17 mouse cellular contexts compared by ENCODE assay signal in the genomic region with DNA sequence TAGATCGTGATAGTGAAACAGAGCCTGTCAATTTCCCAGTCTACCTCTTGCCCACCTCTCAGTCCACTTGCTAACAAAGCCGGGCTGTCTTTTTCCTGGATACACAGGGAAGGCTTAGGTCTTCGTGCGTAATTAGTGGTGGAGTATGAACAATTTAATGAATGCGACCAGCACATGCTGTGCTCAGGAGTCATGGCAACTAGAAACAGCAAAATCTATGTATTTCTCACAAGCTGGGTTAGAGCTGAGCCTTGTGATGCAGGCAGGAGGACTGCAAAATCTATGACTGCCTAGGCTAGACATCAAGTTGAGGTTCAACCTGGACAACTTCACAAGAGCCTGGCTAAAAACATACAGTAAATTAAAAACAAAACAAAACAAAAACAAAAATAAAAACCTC. TPM values are rescaled to one million over a fixed set of nuclear protein-coding genes. Genes with fewer than 3 reads are reported as not detected.
DNase-seq lines count a peak whose midpoint lies in the region; ATAC-seq and TF ChIP-seq lines count a peak whose summit lies in the region.
"Had no signal": no experiment of that assay in that cellular context is flagged by ENCODE, and none has a peak within 500 bp of the region (broad histone marks: within the 10 kb centered on the region; RNA-seq: fewer than 3 reads in every experiment).

No protein-coding gene starts in this region.

- no peak overlapping the region for H3K4me2 ChIP-seq in embryonic facial prominence, embryonic 14.5 days (ENCODE audit: low read depth, low read length)
- H3K4me2 ChIP-seq in heart, embryonic 15.5 days: no peak overlapping the region
- no peak overlapping the region for H3K4me2 ChIP-seq in kidney, postnatal 0 days (ENCODE audit: low read length)
- H3K4me2 ChIP-seq in midbrain, postnatal 0 days (ENCODE audit: low read depth, low read length, poor library complexity, severe bottlenecking): no peak overlapping the region
- no peak overlapping the region for H3K4me2 ChIP-seq in midbrain, embryonic 15.5 days
- H3K4me2 ChIP-seq: forebrain, embryonic 15.5 days; limb, embryonic 12.5 days; neural tube, embryonic 12.5 days had no signal

- intact Hi-C loops in heart, postnatal 36 days (cut with DNase I): no loop called here

- no peaks in the 10 kb centered on the region; the same call in 1 of the 2 replicates for H3K4me1 ChIP-seq in embryonic facial prominence, embryonic 14.5 days (ENCODE audit: control insufficient read depth, insufficient read depth, low read length)
- H3K4me1 ChIP-seq in embryonic facial prominence, embryonic 10.5 days: peaks cover 3% of the 10 kb centered on the region; the same call in 1 of the 2 replicates
- no peaks in the 10 kb centered on the region for H3K4me1 ChIP-seq in heart, embryonic 15.5 days (replicated peaks)
- no peaks in the 10 kb centered on the region for H3K4me1 ChIP-seq in kidney, postnatal 0 days (replicated peaks; ENCODE audit: insufficient read depth, low read length)
- H3K4me1 ChIP-seq in midbrain, postnatal 0 days (ENCODE audit: insufficient read depth, low read length): no peaks in the 10 kb centered on the region
- H3K4me1 ChIP-seq in midbrain, embryonic 15.5 days: no peaks in the 10 kb centered on the region
- H3K4me1 ChIP-seq: forebrain, embryonic 15.5 days; neural tube, embryonic 12.5 days had no signal

- no peak for TF ChIP-seq CTCF in kidney, postnatal 0 days (IDR thresholded peaks at IDR 0.05; ENCODE audit: low read depth)
- no peak for TF ChIP-seq CTCF in midbrain, postnatal 0 days (IDR thresholded peaks at IDR 0.05)

- H3K9ac ChIP-seq in embryonic facial prominence, embryonic 14.5 days (ENCODE audit: low read depth, low read length): no peak overlapping the region
- H3K9ac ChIP-seq in heart, embryonic 15.5 days: no peak overlapping the region
- H3K9ac ChIP-seq in kidney, postnatal 0 days (ENCODE audit: low read depth, low read length): no peak overlapping the region
- H3K9ac ChIP-seq in midbrain, postnatal 0 days (replicated peaks; ENCODE audit: low read length, poor library complexity, severe bottlenecking): no peak overlapping the region
- no peak overlapping the region for H3K9ac ChIP-seq in midbrain, embryonic 15.5 days
- H3K9ac ChIP-seq: forebrain, embryonic 15.5 days; limb, embryonic 12.5 days; neural tube, embryonic 12.5 days had no signal

- no peaks in the 10 kb centered on the region for H3K9me3 ChIP-seq in embryonic facial prominence, embryonic 14.5 days (ENCODE audit: control insufficient read depth, low read length)
- H3K9me3 ChIP-seq in embryonic facial prominence, embryonic 10.5 days: no peaks in the 10 kb centered on the region
- no peaks in the 10 kb centered on the region for H3K9me3 ChIP-seq in heart, embryonic 15.5 days (replicated peaks)
- no peaks in the 10 kb centered on the region for H3K9me3 ChIP-seq in kidney, postnatal 0 days (replicated peaks; ENCODE audit: low read length)
- H3K9me3 ChIP-seq in midbrain, postnatal 0 days (ENCODE audit: low read length): no peaks in the 10 kb centered on the region
- no peaks in the 10 kb centered on the region for H3K9me3 ChIP-seq in midbrain, embryonic 15.5 days
- H3K9me3 ChIP-seq: forebrain, embryonic 15.5 days; hindbrain, embryonic 10.5 days; limb, embryonic 12.5 days; neural tube, embryonic 12.5 days had no signal

- peak overlapping the region; percentile 6; the same call in 1 of the 2 replicates for H3K27ac ChIP-seq in embryonic facial prominence, embryonic 14.5 days (replicated peaks; ENCODE audit: low read depth, low read length)
- no peak overlapping the region for H3K27ac ChIP-seq in embryonic facial prominence, embryonic 10.5 days (replicated peaks)
- peak overlapping the region; percentile 66 for H3K27ac ChIP-seq in heart, embryonic 15.5 days
- peak overlapping the region; percentile 15; the same call in 1 of the 2 replicates for H3K27ac ChIP-seq in kidney, postnatal 0 days
- no peak overlapping the region for H3K27ac ChIP-seq in midbrain, postnatal 0 days (ENCODE audit: low read depth, low read length)
- no peak overlapping the region for H3K27ac ChIP-seq in midbrain, embryonic 15.5 days
- H3K27ac ChIP-seq: forebrain, embryonic 15.5 days; hindbrain, embryonic 10.5 days; layer of hippocampus, adult 2 months; limb, embryonic 12.5 days; neural tube, embryonic 12.5 days had no signal

- DNase-seq in embryonic facial prominence, embryonic 14.5 days (ENCODE audit: low spot score): no peak
- no peak for DNase-seq in embryonic facial prominence, embryonic 10.5 days (ENCODE audit: low spot score)
- DNase-seq in heart, postnatal 36 days: no peak
- DNase-seq in kidney, postnatal 0 days (ENCODE audit: low spot score): no peak
- DNase-seq in kidney, postnatal 10 days: no peak
- DNase-seq in midbrain, postnatal 0 days (ENCODE audit: low spot score): peak; percentile 3
- DNase-seq: adrenal gland, postnatal 10 days; cerebellum, adult 9-10 months; lung, postnatal 14 days; right cerebral cortex, postnatal 25 days had no signal

- H3K4me3 ChIP-seq in embryonic facial prominence, embryonic 14.5 days (ENCODE audit: low read depth, low read length): no peak overlapping the region
- H3K4me3 ChIP-seq in embryonic facial prominence, embryonic 10.5 days: no peak overlapping the region
- no peak overlapping the region for H3K4me3 ChIP-seq in heart, embryonic 15.5 days
- no peak overlapping the region for H3K4me3 ChIP-seq in kidney, postnatal 0 days (replicated peaks; ENCODE audit: low read depth, low read length)
- no peak overlapping the region for H3K4me3 ChIP-seq in midbrain, postnatal 0 days (ENCODE audit: low read depth, low read length)
- no peak overlapping the region for H3K4me3 ChIP-seq in midbrain, embryonic 15.5 days
- H3K4me3 ChIP-seq: forebrain, embryonic 15.5 days; hindbrain, embryonic 10.5 days; layer of hippocampus, adult 2 months; limb, embryonic 12.5 days; neural tube, embryonic 12.5 days had no signal

- WGBS in embryonic facial prominence, embryonic 14.5 days: 84% methylated on average over 5 of the region's 5 CpGs
- 78% methylated on average over 5 of the region's 5 CpGs for WGBS in embryonic facial prominence, embryonic 10.5 days
- WGBS in heart, embryonic 15.5 days: 59% methylated on average over 5 of the region's 5 CpGs
- WGBS in kidney, postnatal 0 days: 78% methylated on average over 5 of the region's 5 CpGs
- 52% methylated on average over 5 of the region's 5 CpGs for WGBS in midbrain, postnatal 0 days
- WGBS in midbrain, embryonic 15.5 days: 48% methylated on average over 5 of the region's 5 CpGs

- H3K27me3 ChIP-seq in embryonic facial prominence, embryonic 14.5 days (replicated peaks; ENCODE audit: control insufficient read depth, insufficient read depth, low read length): no peaks in the 10 kb centered on the region
- H3K27me3 ChIP-seq in embryonic facial prominence, embryonic 10.5 days (replicated peaks; ENCODE audit: low read depth, poor library complexity, severe bottlenecking): no peaks in the 10 kb centered on the region
- no peaks in the 10 kb centered on the region for H3K27me3 ChIP-seq in heart, embryonic 15.5 days
- H3K27me3 ChIP-seq in kidney, postnatal 0 days (ENCODE audit: insufficient read depth, low read length): no peaks in the 10 kb centered on the region
- no peaks in the 10 kb centered on the region for H3K27me3 ChIP-seq in midbrain, postnatal 0 days (ENCODE audit: insufficient read depth, low read length)
- H3K27me3 ChIP-seq in midbrain, embryonic 15.5 days (replicated peaks): peaks cover 8% of the 10 kb centered on the region; the same call in 1 of the 2 replicates
- H3K27me3 ChIP-seq: forebrain, embryonic 15.5 days; limb, embryonic 12.5 days; neural tube, embryonic 12.5 days had no signal

- H3K36me3 ChIP-seq in embryonic facial prominence, embryonic 14.5 days (ENCODE audit: control insufficient read depth, insufficient read depth, low read length): no peaks in the 10 kb centered on the region
- peaks cover 37% of the 10 kb centered on the region for H3K36me3 ChIP-seq in embryonic facial prominence, embryonic 10.5 days (replicated peaks)
- H3K36me3 ChIP-seq in heart, embryonic 15.5 days: no peaks in the 10 kb centered on the region
- H3K36me3 ChIP-seq in kidney, postnatal 0 days (ENCODE audit: insufficient read depth, low read length): no peaks in the 10 kb centered on the region
- no peaks in the 10 kb centered on the region for H3K36me3 ChIP-seq in midbrain, postnatal 0 days (ENCODE audit: insufficient read depth, low read length)
- H3K36me3 ChIP-seq in midbrain, embryonic 15.5 days (replicated peaks): no peaks in the 10 kb centered on the region
- H3K36me3 ChIP-seq: forebrain, embryonic 15.5 days; hindbrain, embryonic 10.5 days; neural tube, embryonic 12.5 days had no signal

- no peak for ATAC-seq in embryonic facial prominence, embryonic 14.5 days (ENCODE audit: low read depth)
- ATAC-seq in heart, embryonic 15.5 days (replicated peaks; ENCODE audit: insufficient number of reproducible peaks, insufficient read depth, low FRiP score, low read depth): no peak
- ATAC-seq in kidney, postnatal 0 days (replicated peaks; ENCODE audit: low FRiP score, low read depth): no peak
- ATAC-seq in midbrain, postnatal 0 days (ENCODE audit: low FRiP score): no peak
- ATAC-seq in midbrain, embryonic 15.5 days (replicated peaks): no peak
- ATAC-seq: forebrain, embryonic 15.5 days had no signal

RNA-seq across cellular contexts. Expression of gene Fli1, which starts 12.5 kb away (rescaled TPM):
- polyA plus RNA-seq in embryonic facial prominence, embryonic 14.5 days (2014; fragmentation: Nextera tagmentation; extraction: Ambion mirVana): 18.8 and 22.9 TPM in 2 replicates
- 54.8 and 56.7 TPM in 2 replicates for polyA plus RNA-seq in embryonic facial prominence, embryonic 10.5 days (2016; fragmentation: Nextera tagmentation; extraction: Ambion mirVana)
- 20.6 and 21.8 TPM in 2 replicates for polyA plus RNA-seq in heart, embryonic 15.5 days (2015; fragmentation: Nextera tagmentation; extraction: Ambion mirVana)
- total RNA-seq in heart, postnatal 36 days (2021): 10 to 100 TPM; 28.2 to 28.8 TPM
- polyA plus RNA-seq in kidney, postnatal 0 days (2015; fragmentation: Nextera tagmentation; extraction: Ambion mirVana): 21.6 and 23.6 TPM in 2 replicates
- total RNA-seq in midbrain, postnatal 0 days (2014; rRNA removed): 8.4 and 9.1 TPM in 2 replicates
- 5.5 and 5.9 TPM in 2 replicates for polyA plus RNA-seq in midbrain, postnatal 0 days (2015; fragmentation: Nextera tagmentation; extraction: Ambion mirVana)
- 7.9 and 8.1 TPM in 2 replicates for polyA plus RNA-seq in midbrain, embryonic 15.5 days (2015; fragmentation: Nextera tagmentation; extraction: Ambion mirVana)

Comparison
In these comparisons a context has a peak if more than half of its experiments do, and no peak if none do; other contexts are left out.
1. H3K27ac ChIP-seq: peak in embryonic facial prominence, embryonic 14.5 days (single experiment), heart, embryonic 15.5 days (single experiment) and kidney, postnatal 0 days (single experiment); none in embryonic facial prominence, embryonic 10.5 days (single experiment), midbrain, postnatal 0 days (single experiment) and midbrain, embryonic 15.5 days (single experiment).